Mouse (Mus musculus): ENCODE measurements at regions not wholly inside any gene's neighbourhood (a gene's known extent, or its start where the extent isn't known, plus 50 kb on each side); places are given as distances from the start of the nearest gene placed in this dataset.

- H3K27ac ChIP-seq (replicated peaks; ENCODE audit: low read depth, low read length): no peak overlapping the region
- no peak for ATAC-seq (ENCODE audit: low read depth)
- no peaks in the 10 kb centered on the region for H3K27me3 ChIP-seq (replicated peaks; ENCODE audit: control insufficient read depth, insufficient read depth, low read length)
- no peak overlapping the region for H3K9ac ChIP-seq (ENCODE audit: low read depth, low read length)
- peak; percentile 6 for DNase-seq (ENCODE audit: low spot score)
- H3K4me2 ChIP-seq (ENCODE audit: low read depth, low read length): no peak overlapping the region
- H3K4me1 ChIP-seq (ENCODE audit: control insufficient read depth, insufficient read depth, low read length): no peaks in the 10 kb centered on the region
- 79% methylated on average over 11 of the region's 11 CpGs for WGBS
- H3K9me3 ChIP-seq (ENCODE audit: control insufficient read depth, low read length): no peaks in the 10 kb centered on the region
- H3K4me3 ChIP-seq (ENCODE audit: low read depth, low read length): no peak overlapping the region
- H3K36me3 ChIP-seq (ENCODE audit: control insufficient read depth, insufficient read depth, low read length): no peaks in the 10 kb centered on the region
Observed at GRCm38 (mm10) chr12:109984651-109985050, 294.2 kb upstream of the Dio3 start.

- DNase-seq (ENCODE audit: low spot score): no peak
- Histone ChIP-seq H3K9me3 (ENCODE audit: control insufficient read depth, low read length) (peaks cover 23% of the 10 kb centered on the region), H3K27ac (replicated peaks; ENCODE audit: low read depth, low read length) (no peak overlapping the region), H3K36me3 (ENCODE audit: control insufficient read depth, insufficient read depth, low read length) (no peaks in the 10 kb centered on the region), H3K4me3 (ENCODE audit: low read depth, low read length) (no peak overlapping the region), H3K4me2 (ENCODE audit: low read depth, low read length) (no peak overlapping the region), H3K27me3 (replicated peaks; ENCODE audit: control insufficient read depth, insufficient read depth, low read length) (no peaks in the 10 kb centered on the region), H3K9ac (ENCODE audit: low read depth, low read length) (no peak overlapping the region), H3K4me1 (ENCODE audit: control insufficient read depth, insufficient read depth, low read length) (no peaks in the 10 kb centered on the region)
- ATAC-seq (ENCODE audit: low read depth): no peak
- WGBS: 89% methylated on average over 7 of the region's 7 CpGs
Observed at GRCm38 (mm10) chr12:109993410-109993809, 285.5 kb upstream of the Dio3 start.

- Histone ChIP-seq H3K9ac (ENCODE audit: low read depth, low read length) (no peak overlapping the region), H3K4me1 (ENCODE audit: control insufficient read depth, insufficient read depth, low read length) (no peaks in the 10 kb centered on the region), H3K4me2 (ENCODE audit: low read depth, low read length) (no peak overlapping the region), H3K9me3 (ENCODE audit: control insufficient read depth, low read length) (no peaks in the 10 kb centered on the region), H3K36me3 (ENCODE audit: control insufficient read depth, insufficient read depth, low read length) (no peaks in the 10 kb centered on the region), H3K27ac (replicated peaks; ENCODE audit: low read depth, low read length) (no peak overlapping the region), H3K27me3 (replicated peaks; ENCODE audit: control insufficient read depth, insufficient read depth, low read length) (no peaks in the 10 kb centered on the region), H3K4me3 (ENCODE audit: low read depth, low read length) (no peak overlapping the region)
- WGBS: 94% methylated on average over 2 of the region's 2 CpGs
- DNase-seq (ENCODE audit: low spot score) (no peak), ATAC-seq (ENCODE audit: low read depth) (no peak)
Observed at GRCm38 (mm10) chr12:110002717-110003116, 276.2 kb upstream of the Dio3 start.

GRCm38 (mm10) chr12:110009136-110009535 is 269.7 kb upstream of the Dio3 start:
- Histone ChIP-seq H3K36me3 (ENCODE audit: control insufficient read depth, insufficient read depth, low read length) (no peaks in the 10 kb centered on the region), H3K4me3 (ENCODE audit: low read depth, low read length) (no peak overlapping the region), H3K9me3 (ENCODE audit: control insufficient read depth, low read length) (no peaks in the 10 kb centered on the region), H3K4me2 (ENCODE audit: low read depth, low read length) (no peak overlapping the region), H3K4me1 (ENCODE audit: control insufficient read depth, insufficient read depth, low read length) (no peaks in the 10 kb centered on the region), H3K27ac (replicated peaks; ENCODE audit: low read depth, low read length) (no peak overlapping the region), H3K9ac (ENCODE audit: low read depth, low read length) (no peak overlapping the region), H3K27me3 (replicated peaks; ENCODE audit: control insufficient read depth, insufficient read depth, low read length) (no peaks in the 10 kb centered on the region)
- no peak for DNase-seq (ENCODE audit: low spot score)
- 48% methylated on average over 4 of the region's 4 CpGs for WGBS
- no peak for ATAC-seq (ENCODE audit: low read depth)

- no peaks in the 10 kb centered on the region for H3K4me1 ChIP-seq (ENCODE audit: control insufficient read depth, insufficient read depth, low read length)
- no peak overlapping the region for H3K4me3 ChIP-seq (ENCODE audit: low read depth, low read length)
- no peaks in the 10 kb centered on the region for H3K9me3 ChIP-seq (ENCODE audit: control insufficient read depth, low read length)
- H3K4me2 ChIP-seq (ENCODE audit: low read depth, low read length): no peak overlapping the region
- DNase-seq (ENCODE audit: low spot score) (peak; percentile 38), ATAC-seq (ENCODE audit: low read depth) (no peak)
- H3K27ac ChIP-seq (replicated peaks; ENCODE audit: low read depth, low read length): no peak overlapping the region; the same call in 1 of the 2 replicates
- no peak overlapping the region for H3K9ac ChIP-seq (ENCODE audit: low read depth, low read length)
- WGBS: 44% methylated on average over 19 of the region's 19 CpGs
- no peaks in the 10 kb centered on the region for H3K36me3 ChIP-seq (ENCODE audit: control insufficient read depth, insufficient read depth, low read length)
- no peaks in the 10 kb centered on the region for H3K27me3 ChIP-seq (replicated peaks; ENCODE audit: control insufficient read depth, insufficient read depth, low read length)
Observed at GRCm38 (mm10) chr12:110020541-110021470, 258.1 kb upstream of the Dio3 start.

- H3K9me3 ChIP-seq (ENCODE audit: control insufficient read depth, low read length): no peaks in the 10 kb centered on the region
- no peak overlapping the region for H3K27ac ChIP-seq (replicated peaks; ENCODE audit: low read depth, low read length)
- no peak for ATAC-seq (ENCODE audit: low read depth)
- 89% methylated on average over 12 of the region's 12 CpGs for WGBS
- no peaks in the 10 kb centered on the region for H3K27me3 ChIP-seq (replicated peaks; ENCODE audit: control insufficient read depth, insufficient read depth, low read length)
- H3K4me1 ChIP-seq (ENCODE audit: control insufficient read depth, insufficient read depth, low read length): no peaks in the 10 kb centered on the region
- H3K4me3 ChIP-seq (ENCODE audit: low read depth, low read length): no peak overlapping the region
- no peaks in the 10 kb centered on the region for H3K36me3 ChIP-seq (ENCODE audit: control insufficient read depth, insufficient read depth, low read length)
- no peak overlapping the region for H3K4me2 ChIP-seq (ENCODE audit: low read depth, low read length)
- no peak for DNase-seq (ENCODE audit: low spot score)
- H3K9ac ChIP-seq (ENCODE audit: low read depth, low read length): no peak overlapping the region
Observed at GRCm38 (mm10) chr12:110021690-110022089, 257.2 kb upstream of the Dio3 start.

- Histone ChIP-seq H3K4me2 (ENCODE audit: low read depth, low read length) (no peak overlapping the region), H3K9ac (ENCODE audit: low read depth, low read length) (no peak overlapping the region), H3K9me3 (ENCODE audit: control insufficient read depth, low read length) (no peaks in the 10 kb centered on the region), H3K36me3 (ENCODE audit: control insufficient read depth, insufficient read depth, low read length) (no peaks in the 10 kb centered on the region), H3K27me3 (replicated peaks; ENCODE audit: control insufficient read depth, insufficient read depth, low read length) (no peaks in the 10 kb centered on the region), H3K27ac (replicated peaks; ENCODE audit: low read depth, low read length) (no peak overlapping the region), H3K4me3 (ENCODE audit: low read depth, low read length) (no peak overlapping the region), H3K4me1 (ENCODE audit: control insufficient read depth, insufficient read depth, low read length) (no peaks in the 10 kb centered on the region)
- WGBS: 62% methylated on average over 6 of the region's 6 CpGs
- DNase-seq (ENCODE audit: low spot score): no peak
- ATAC-seq (ENCODE audit: low read depth): no peak
Observed at GRCm38 (mm10) chr12:110022631-110023030, 256.2 kb upstream of the Dio3 start.

- H3K4me3 ChIP-seq (ENCODE audit: low read depth, low read length): no peak overlapping the region
- 51% methylated on average over 11 of the region's 11 CpGs for whole genome bisulfite sequencing
- no peaks in the 10 kb centered on the region for H3K9me3 ChIP-seq (ENCODE audit: control insufficient read depth, low read length)
- no peak for ATAC-seq (ENCODE audit: low read depth)
- H3K36me3 ChIP-seq (ENCODE audit: control insufficient read depth, insufficient read depth, low read length): no peaks in the 10 kb centered on the region
- H3K27me3 ChIP-seq (replicated peaks; ENCODE audit: control insufficient read depth, insufficient read depth, low read length): no peaks in the 10 kb centered on the region
- H3K27ac ChIP-seq (replicated peaks; ENCODE audit: low read depth, low read length): no peak overlapping the region
- no peak overlapping the region for H3K4me2 ChIP-seq (ENCODE audit: low read depth, low read length)
- no peaks in the 10 kb centered on the region for H3K4me1 ChIP-seq (ENCODE audit: control insufficient read depth, insufficient read depth, low read length)
- DNase-seq (ENCODE audit: low spot score): no peak
- no peak overlapping the region for H3K9ac ChIP-seq (ENCODE audit: low read depth, low read length)
Observed at GRCm38 (mm10) chr12:110023192-110024101, 255.4 kb upstream of the Dio3 start.
